17 mouse cellular contexts compared by ENCODE assay signal in the genomic region with DNA sequence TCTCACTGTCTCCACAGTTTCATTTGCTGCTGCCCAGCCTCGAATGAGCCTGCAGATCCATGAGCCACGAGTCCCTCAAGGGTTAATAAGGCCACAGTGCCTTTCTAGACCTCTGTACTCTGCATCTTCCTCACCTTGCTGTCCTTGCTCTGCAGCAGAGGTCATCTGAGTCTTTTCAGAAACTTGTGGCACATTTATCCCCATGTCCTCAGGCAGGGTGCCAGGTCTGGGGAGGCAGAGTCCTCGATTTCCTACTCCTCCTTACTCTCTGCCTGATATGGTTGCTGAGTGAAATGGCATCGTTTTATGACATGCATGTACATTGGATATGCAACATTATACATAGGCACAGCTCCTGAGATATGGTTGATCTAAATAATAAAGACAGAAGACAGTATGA.
DNase-seq lines count a peak whose midpoint lies in the region; ATAC-seq and TF ChIP-seq lines count a peak whose summit lies in the region.
"Had no signal": no experiment of that assay in that cellular context is flagged by ENCODE, and none has a peak within 500 bp of the region (broad histone marks: within the 10 kb centered on the region; RNA-seq: fewer than 3 reads in every experiment).

No protein-coding gene starts in this region.

- H3K9ac ChIP-seq in heart, adult 2 months (ENCODE audit: low read depth, low read length): no peak overlapping the region
- H3K9ac ChIP-seq: embryonic facial prominence, embryonic 12.5 days; embryonic facial prominence, embryonic 15.5 days; forebrain, embryonic 15.5 days; hindbrain, embryonic 12.5 days; hindbrain, embryonic 15.5 days had no signal

- DNase-seq in cerebellum, postnatal 14 days: peak; percentile 24 to 32
- DNase-seq in heart, adult 11 months: peak; percentile 62
- DNase-seq in heart, adult 2 months: no peak
- peak; percentile 49 for DNase-seq in testis, postnatal 10 days (ENCODE audit: low spot score)
- DNase-seq in testis, postnatal 14 days (ENCODE audit: low spot score): no peak
- DNase-seq: adrenal gland, adult 2 months; cerebellum, adult 11-12 months; cerebellum, adult 8-10 months; gastrocnemius, postnatal 25 days had no signal

- H3K27me3 ChIP-seq in heart, adult 2 months (ENCODE audit: control insufficient read depth, insufficient read depth, low read length): no peaks in the 10 kb centered on the region; the same call in 1 of the 2 replicates
- H3K27me3 ChIP-seq: forebrain, embryonic 15.5 days; hindbrain, embryonic 15.5 days had no signal

- H3K4me1 ChIP-seq in heart, adult 2 months (ENCODE audit: control insufficient read depth, insufficient read depth, low read length): no peaks in the 10 kb centered on the region
- H3K4me1 ChIP-seq: embryonic facial prominence, embryonic 12.5 days had no signal

- no peaks in the 10 kb centered on the region for H3K79me2 ChIP-seq in heart, adult 2 months (replicated peaks; ENCODE audit: control insufficient read depth, insufficient read depth, low read length)

- H3K27ac ChIP-seq in heart, adult 2 months: no peak overlapping the region
- H3K27ac ChIP-seq: embryonic facial prominence, embryonic 12.5 days; embryonic facial prominence, embryonic 15.5 days; hindbrain, embryonic 12.5 days; hindbrain, embryonic 15.5 days had no signal

- H3K36me3 ChIP-seq in heart, adult 2 months (ENCODE audit: control insufficient read depth, insufficient read depth, low read length): no peaks in the 10 kb centered on the region
- H3K36me3 ChIP-seq: embryonic facial prominence, embryonic 12.5 days; embryonic facial prominence, embryonic 15.5 days; forebrain, embryonic 15.5 days; hindbrain, embryonic 12.5 days; hindbrain, embryonic 15.5 days had no signal

- no peak for TF ChIP-seq POLR2A in heart, adult 2 months (IDR thresholded peaks at IDR 0.05; ENCODE audit: insufficient read depth, low read depth, low read length)

- no peak for ATAC-seq in cerebellum, adult (ENCODE audit: insufficient number of reproducible peaks, low FRiP score, low TSS enrichment)
- ATAC-seq: CD4-positive, CD25-positive, alpha-beta regulatory T cell, adult 4 months; forebrain, embryonic 15.5 days; intestine, postnatal 0 days had no signal

- no peak for TF ChIP-seq CTCF in heart, adult 2 months (IDR thresholded peaks at IDR 0.05)

- 60% methylated on average over 4 of the region's 4 CpGs for WGBS in heart, adult 2 months

- intact Hi-C loops in heart, adult 2 months (cut with DNase I): loop anchor here (5.0 to 10.0 kb wide), 2 partner anchors 122 to 464 kb away; a partner anchor contains a TSS

- H3K4me3 ChIP-seq in heart, adult 2 months: no peak overlapping the region
- H3K4me3 ChIP-seq: embryonic facial prominence, embryonic 12.5 days; embryonic facial prominence, embryonic 15.5 days; forebrain, embryonic 15.5 days; hindbrain, embryonic 12.5 days; hindbrain, embryonic 15.5 days had no signal

- no peak for TF ChIP-seq EP300 in heart, adult 2 months (IDR thresholded peaks at IDR 0.05; ENCODE audit: insufficient read depth, low read depth, low read length)

Comparison
In these comparisons a context has a peak if more than half of its experiments do, and no peak if none do; other contexts are left out.
1. DNase-seq: peak in cerebellum, postnatal 14 days (2 of 2), heart, adult 11 months (single experiment) and testis, postnatal 10 days (single experiment); none in heart, adult 2 months (0 of 2) and testis, postnatal 14 days (single experiment).